Mouse (Mus musculus) liver, adult 2 months (tissue): ENCODE results near the gene Pdlim7.

Source experiments
- CTCF ChIP-seq: fragments of 200-500 bp; IDR thresholded peaks from 2 replicates; pipeline ENCODE4 v1.5.1; 2011; ENCODE audit warnings: low read depth, low read length, control low read depth
- POLR2A ChIP-seq: fragments of 200-500 bp; IDR thresholded peaks from 2 replicates; pipeline ENCODE4 v1.6.1; 2011; ENCODE audit warnings: low read length, control low read depth; ENCODE audit not compliant: insufficient read depth; ENCODE audit errors: extremely low read depth

GRCm38 (mm10) chr13:55548426-55548825 is 35.0 kb upstream of the Pdlim7 start:
- TF ChIP-seq CTCF (no peak), POLR2A (no peak)
